Mouse (Mus musculus) heart, postnatal 0 days (tissue): ENCODE results near the gene Eipr1.

Source experiments
- CTCF ChIP-seq: IDR thresholded peaks from 2 replicates; pipeline ENCODE4 v1.5.1; 2016; ENCODE audit warnings: antibody characterized with exemption, control low read depth, low read depth
- EP300 ChIP-seq: IDR thresholded peaks from 2 replicates; pipeline ENCODE4 v1.6.1; 2016; ENCODE audit warnings: antibody characterized with exemption, low read depth

DNA sequence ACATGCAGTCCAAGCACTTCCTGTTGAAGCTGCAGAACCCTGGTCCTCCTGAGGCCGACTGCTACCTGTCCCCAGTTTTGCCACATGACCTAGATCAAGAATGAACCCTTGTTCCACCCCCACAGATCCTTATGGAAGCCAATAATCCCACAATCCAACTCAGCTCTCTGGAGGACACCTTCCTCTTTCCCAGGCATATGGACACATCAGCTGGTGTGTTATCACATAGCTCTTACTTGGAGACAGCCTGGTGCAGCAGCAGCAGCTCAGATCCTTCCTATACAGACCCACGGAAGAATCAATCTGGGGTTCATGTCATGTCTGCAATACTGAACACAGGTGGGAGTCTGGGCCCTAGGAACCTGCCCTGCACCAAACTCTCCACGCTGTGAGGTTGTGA, 145.0 kb downstream of the Eipr1 start:
- no peak for TF ChIP-seq CTCF
- no peak for TF ChIP-seq EP300
